Mouse (Mus musculus) MEL (cell line): ENCODE measurements at regions not wholly inside any gene's neighbourhood (a gene's known extent, or its start where the extent isn't known, plus 50 kb on each side); places are given as distances from the start of the nearest gene placed in this dataset.

Experiments
- DNase-seq: peaks from one replicate; pipeline ENCODE4 v3.0.0; 2011; ENCODE audit warnings: low read depth, low spot score
- H3K27ac ChIP-seq: 2 replicates; pipeline ENCODE4 v1.5.1; 2012; ENCODE audit warnings: low read depth, mild to moderate bottlenecking, control low read depth, low read length, moderate library complexity; ENCODE audit not compliant: control insufficient read depth
- H3K27me3 ChIP-seq, 2 experiments: fragments of 150-350 bp in 1 of 2; sonication (generic) in 1 of 2; 2 replicates each; pipeline ENCODE4 v1.6.1; 2012; ENCODE audit warnings: low read length in 2 of 2, mild to moderate bottlenecking in 2 of 2, improper control_type of control experiment in 1 of 2, moderate library complexity in 1 of 2; ENCODE audit not compliant: insufficient read depth in 2 of 2, control insufficient read depth in 1 of 2
- H3K36me3 ChIP-seq, 2 experiments: 2 replicates each; pipeline ENCODE4 v1.6.1; 2012 to 2014; ENCODE audit warnings: low read length in 2 of 2, improper control_type of control experiment in 1 of 2, inconsistent platforms in 1 of 2, mild to moderate bottlenecking in 1 of 2; ENCODE audit not compliant: insufficient read depth in 2 of 2, control insufficient read depth in 1 of 2
- H3K4me1 ChIP-seq, 2 experiments: fragments of 150-350 bp in 1 of 2; sonication (generic) in 1 of 2; 2 replicates each; pipeline ENCODE4 v1.6.1; 2012; ENCODE audit warnings: low read length in 2 of 2, improper control_type of control experiment in 1 of 2, mild to moderate bottlenecking in 1 of 2; ENCODE audit not compliant: insufficient read depth in 2 of 2, control insufficient read depth in 1 of 2
- H3K4me3 ChIP-seq, 2 experiments: fragments of 150-350 bp in 1 of 2; sonication (generic) in 1 of 2; 2 replicates each; pipeline ENCODE4 v1.5.1; 2012; ENCODE audit warnings: low read depth in 2 of 2, low read length in 2 of 2, mild to moderate bottlenecking in 2 of 2, moderate library complexity in 2 of 2, control low read depth in 1 of 2, improper control_type of control experiment in 1 of 2; ENCODE audit not compliant: control insufficient read depth in 1 of 2, insufficient read depth in 1 of 2
- H3K79me2 ChIP-seq: 2 replicates; pipeline ENCODE4 v1.6.1; 2012; ENCODE audit warnings: mild to moderate bottlenecking, low read length, moderate library complexity; ENCODE audit not compliant: control insufficient read depth, poor library complexity, insufficient read depth
- H3K9ac ChIP-seq: 2 replicates; pipeline ENCODE4 v1.6.1; 2012; ENCODE audit warnings: low read depth, mild to moderate bottlenecking, control low read depth, low read length, moderate library complexity; ENCODE audit not compliant: control insufficient read depth, poor library complexity, severe bottlenecking
- H3K9me3 ChIP-seq: fragments of 150-350 bp; sonication (generic); replicated peaks from 2 replicates; pipeline ENCODE4 v1.6.1; 2012; ENCODE audit warnings: mild to moderate bottlenecking, low read length, improper control_type of control experiment, moderate library complexity; ENCODE audit not compliant: insufficient read depth
- BHLHE40 ChIP-seq: IDR thresholded peaks from 2 replicates; pipeline ENCODE4 v1.6.1; 2012; ENCODE audit warnings: low read depth, mild to moderate bottlenecking, inconsistent platforms, low read length, improper control_type of control experiment, borderline replicate concordance
- CHD1 ChIP-seq: IDR thresholded peaks from 2 replicates; pipeline ENCODE4 v1.6.1; 2012; ENCODE audit warnings: low read depth, mild to moderate bottlenecking, inconsistent platforms, low read length, improper control_type of control experiment
- CHD2 ChIP-seq: IDR thresholded peaks from 2 replicates; pipeline ENCODE4 v1.6.1; 2011; ENCODE audit warnings: low read length, improper control_type of control experiment
- E2F4 ChIP-seq: IDR thresholded peaks from 2 replicates; pipeline ENCODE4 v1.6.1; 2011; ENCODE audit warnings: low read depth, low read length, improper control_type of control experiment, borderline replicate concordance
- ELF1 ChIP-seq: IDR thresholded peaks from 2 replicates; pipeline ENCODE4 v1.6.1; 2014; ENCODE audit warnings: low read depth, mild to moderate bottlenecking, inconsistent platforms, low read length, improper control_type of control experiment, moderate library complexity
- EP300 ChIP-seq, 2 experiments: IDR thresholded peaks; 2 replicates each; pipeline ENCODE4 v1.6.1; 2011; ENCODE audit warnings: improper control_type of control experiment in 2 of 2, low read length in 2 of 2, low read depth in 1 of 2, mild to moderate bottlenecking in 1 of 2
- GABPA ChIP-seq: IDR thresholded peaks from 2 replicates; pipeline ENCODE4 v1.6.1; 2012; ENCODE audit warnings: low read depth, mild to moderate bottlenecking, inconsistent platforms, low read length, improper control_type of control experiment, moderate library complexity
- GATA1 ChIP-seq: IDR thresholded peaks from 2 replicates; pipeline ENCODE4 v1.6.1; 2011; ENCODE audit warnings: low read depth, low read length, improper control_type of control experiment
- HCFC1 ChIP-seq: IDR thresholded peaks from 2 replicates; pipeline ENCODE4 v1.6.1; 2012; ENCODE audit warnings: low read depth, mild to moderate bottlenecking, inconsistent platforms, low read length, improper control_type of control experiment, moderate library complexity
- JUND ChIP-seq: IDR thresholded peaks from 2 replicates; pipeline ENCODE4 v1.6.1; 2011; ENCODE audit warnings: low read depth, mild to moderate bottlenecking, improper control_type of control experiment, low read length
- MAFK ChIP-seq: IDR thresholded peaks from 2 replicates; pipeline ENCODE4 v1.6.1; 2011; ENCODE audit warnings: low read depth, mild to moderate bottlenecking, low read length, improper control_type of control experiment, borderline replicate concordance
- MYB ChIP-seq: IDR thresholded peaks from 2 replicates; pipeline ENCODE4 v1.6.1; 2011; ENCODE audit warnings: mild to moderate bottlenecking, low read depth, low read length, improper control_type of control experiment
- NELFE ChIP-seq: IDR thresholded peaks from 2 replicates; pipeline ENCODE4 v1.6.1; 2011; ENCODE audit warnings: low read depth, low read length, improper control_type of control experiment
- NRF1 ChIP-seq: IDR thresholded peaks from 2 replicates; pipeline ENCODE4 v1.6.1; 2014; ENCODE audit warnings: low read depth, mild to moderate bottlenecking, inconsistent platforms, low read length, improper control_type of control experiment, moderate library complexity; ENCODE audit not compliant: poor library complexity, insufficient read depth, severe bottlenecking
- POLR2A ChIP-seq, 2 experiments: IDR thresholded peaks; 2 replicates each; pipeline ENCODE4 v1.6.1; 2011 to 2012; ENCODE audit warnings: low read length in 2 of 2, mild to moderate bottlenecking in 2 of 2, control low read depth in 1 of 2, improper control_type of control experiment in 1 of 2, low read depth in 1 of 2, moderate library complexity in 1 of 2; ENCODE audit not compliant: control insufficient read depth in 1 of 2, insufficient read depth in 1 of 2, poor library complexity in 1 of 2
- POLR2AphosphoS5 ChIP-seq: IDR thresholded peaks from 2 replicates; pipeline ENCODE4 v1.6.1; 2012; ENCODE audit warnings: low read depth, borderline replicate concordance, mild to moderate bottlenecking, inconsistent platforms, low read length, moderate library complexity, mixed read lengths
- RAD21 ChIP-seq: IDR thresholded peaks from 2 replicates; pipeline ENCODE4 v1.6.1; 2011; ENCODE audit warnings: mild to moderate bottlenecking, low read depth, low read length, improper control_type of control experiment
- SIN3A ChIP-seq: IDR thresholded peaks from 2 replicates; pipeline ENCODE4 v1.6.1; 2012; ENCODE audit warnings: low read length, improper control_type of control experiment, inconsistent platforms
- SMC3 ChIP-seq: IDR thresholded peaks from 2 replicates; pipeline ENCODE4 v1.6.1; 2011; ENCODE audit warnings: low read depth, low read length, improper control_type of control experiment
- TAL1 ChIP-seq: IDR thresholded peaks from 2 replicates; pipeline ENCODE4 v1.6.1; 2012; ENCODE audit warnings: mild to moderate bottlenecking, inconsistent platforms, low read length, moderate library complexity, mixed read lengths
- TCF12 ChIP-seq: IDR thresholded peaks from 2 replicates; pipeline ENCODE4 v1.6.1; 2014; ENCODE audit warnings: low read depth, mild to moderate bottlenecking, inconsistent platforms, low read length, improper control_type of control experiment, moderate library complexity
- UBTF ChIP-seq: IDR thresholded peaks from 2 replicates; pipeline ENCODE4 v1.6.1; 2012; ENCODE audit warnings: low read depth, mild to moderate bottlenecking, inconsistent platforms, low read length, improper control_type of control experiment, moderate library complexity, borderline replicate concordance; ENCODE audit not compliant: insufficient read depth
- USF1 ChIP-seq: IDR thresholded peaks from 2 replicates; pipeline ENCODE4 v1.6.1; 2014; ENCODE audit warnings: low read depth, mild to moderate bottlenecking, inconsistent platforms, low read length, improper control_type of control experiment, moderate library complexity
- ZC3H11A ChIP-seq: IDR thresholded peaks from 2 replicates; pipeline ENCODE4 v1.6.1; 2012; ENCODE audit warnings: low read depth, mild to moderate bottlenecking, inconsistent platforms, low read length, improper control_type of control experiment
- ZNF384 ChIP-seq: IDR thresholded peaks from 2 replicates; pipeline ENCODE4 v1.6.1; 2012; ENCODE audit warnings: low read depth, mild to moderate bottlenecking, inconsistent platforms, low read length, improper control_type of control experiment

DNA sequence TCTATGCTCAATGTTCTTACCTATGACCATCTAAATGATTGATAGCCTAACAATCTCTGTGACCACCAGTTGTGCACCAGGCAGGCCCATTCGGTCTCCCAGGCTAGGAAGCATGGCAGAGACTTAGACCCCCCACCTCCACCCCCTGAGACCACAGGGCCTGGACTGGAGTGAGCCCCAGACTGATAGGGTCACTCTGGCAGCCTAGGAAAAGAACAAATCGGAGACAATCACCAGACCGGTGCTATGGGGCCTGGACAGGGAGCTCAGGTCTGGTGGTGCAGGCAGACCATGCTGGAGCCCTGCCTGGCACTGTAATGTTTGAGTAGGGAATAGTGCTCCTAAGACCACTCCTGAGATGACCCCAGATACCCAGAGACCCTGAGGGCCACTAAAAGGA, 366.7 kb downstream of the Med10 start:
- TF ChIP-seq TCF12, result no peak
- TF ChIP-seq USF1, result no peak
- TF ChIP-seq NRF1, result no peak
- TF ChIP-seq ZNF384, result no peak
- no peak for TF ChIP-seq GABPA
- TF ChIP-seq POLR2A (IDR thresholded peaks at IDR 0.05; ENCODE audit: control insufficient read depth in 1 of 2, insufficient read depth in 1 of 2, low read depth in 1 of 2, low read length in 2 of 2, poor library complexity in 1 of 2), result no peak
- no peak for TF ChIP-seq UBTF
- no peak for TF ChIP-seq TAL1
- TF ChIP-seq MAFK, result no peak
- Histone ChIP-seq H3K9ac (no peak overlapping the region), H3K79me2 (no peaks in the 10 kb centered on the region), H3K4me3 (no peak overlapping the region), H3K4me1 (peaks cover 0 to 4% of the 10 kb centered on the region in 2 experiments; a peak in 1 of 4 replicates), H3K27ac (no peak overlapping the region), H3K9me3 (no peaks in the 10 kb centered on the region), H3K27me3 (no peaks in the 10 kb centered on the region; a peak in 1 of 4 replicates), H3K36me3 (peaks cover 0 to 3% of the 10 kb centered on the region in 2 experiments; a peak in 1 of 4 replicates)
- no peak for DNase-seq

DNA sequence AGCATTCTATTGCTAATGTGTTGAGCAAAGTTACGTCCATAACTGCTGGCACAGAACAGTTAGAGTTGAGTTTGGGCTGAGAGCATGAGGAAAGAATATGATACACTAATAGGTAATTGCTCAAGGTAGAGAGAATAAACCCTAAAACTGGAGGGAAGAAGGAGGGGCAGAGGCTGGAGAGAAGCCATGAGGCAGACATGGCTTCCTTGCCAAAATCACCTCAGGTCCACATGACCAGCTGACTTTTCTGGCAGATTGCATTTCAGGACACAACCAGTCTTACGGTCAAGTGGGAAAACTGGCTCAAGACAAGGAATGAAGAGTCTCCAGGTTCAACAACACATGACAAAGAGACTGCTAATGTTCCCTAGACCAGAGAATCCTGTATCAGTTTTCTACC, 374.9 kb downstream of the Med10 start:
- Histone ChIP-seq H3K79me2 (no peaks in the 10 kb centered on the region), H3K4me3 (no peak overlapping the region), H3K9ac (no peak overlapping the region), H3K36me3 (no peaks in the 10 kb centered on the region), H3K27ac (no peak overlapping the region), H3K9me3 (no peaks in the 10 kb centered on the region), H3K4me1 (no peaks in the 10 kb centered on the region), H3K27me3 (peaks cover 0 to 2% of the 10 kb centered on the region in 2 experiments; a peak in 1 of 4 replicates)
- no peak for TF ChIP-seq POLR2AphosphoS5
- TF ChIP-seq CHD2, result no peak
- TF ChIP-seq GABPA, result no peak
- no peak for TF ChIP-seq ELF1
- no peak for TF ChIP-seq JUND
- TF ChIP-seq CHD1, result no peak
- TF ChIP-seq EP300 (IDR thresholded peaks at IDR 0.05; ENCODE audit: low read depth in 1 of 2, low read length in 2 of 2), result no peak
- no peak for TF ChIP-seq USF1
- no peak for TF ChIP-seq NELFE
- no peak for TF ChIP-seq HCFC1
- TF ChIP-seq GATA1, result no peak
- TF ChIP-seq MAFK, result no peak
- no peak for TF ChIP-seq ZC3H11A
- TF ChIP-seq SMC3, result no peak
- TF ChIP-seq BHLHE40, result no peak
- no peak for TF ChIP-seq MYB
- TF ChIP-seq RAD21, result no peak
- no peak for TF ChIP-seq E2F4
- no peak for TF ChIP-seq SIN3A
- no peak for DNase-seq
